Mouse (Mus musculus): ENCODE results near the gene B4galt4. TPM values are rescaled to one million over a fixed set of nuclear protein-coding genes. Genes with fewer than 3 reads are reported as not detected.

The B4galt4 gene
- polyA plus RNA-seq, 1 experiment: 2.1 TPM

GRCm38 (mm10) chr16:38756572-38756971 is 14.5 kb downstream of the B4galt4 start:
- Histone ChIP-seq H3K4me1 (replicated peaks; ENCODE audit: control insufficient read depth, insufficient read depth, low read length) (peaks cover 14% of the 10 kb centered on the region), H3K27me3 (ENCODE audit: control insufficient read depth, insufficient read depth, low read length) (no peaks in the 10 kb centered on the region), H3K4me3 (ENCODE audit: control insufficient read depth, insufficient read depth, low read length) (no peak overlapping the region), H3K27ac (ENCODE audit: control insufficient read depth, insufficient read depth, low read length) (no peak overlapping the region), H3K36me3 (ENCODE audit: control insufficient read depth, insufficient read depth, low read length) (no peaks in the 10 kb centered on the region)
- DNase-seq: no peak
- WGBS: 48% methylated on average over 4 of the region's 4 CpGs
- TF ChIP-seq POLR2A (IDR thresholded peaks at IDR 0.05; ENCODE audit: control insufficient read depth, extremely low read depth, insufficient read depth, low read length, poor library complexity) (no peak), CTCF (IDR thresholded peaks at IDR 0.05; ENCODE audit: borderline replicate concordance, control insufficient read depth, extremely low read depth, insufficient read depth, low read length, poor library complexity) (no peak)

GRCm38 (mm10) chr16:38757626-38758025 is 15.6 kb downstream of the B4galt4 start:
- Histone ChIP-seq H3K4me1 (replicated peaks; ENCODE audit: control insufficient read depth, insufficient read depth, low read length) (peaks cover 14% of the 10 kb centered on the region), H3K4me3 (ENCODE audit: control insufficient read depth, insufficient read depth, low read length) (no peak overlapping the region), H3K27me3 (ENCODE audit: control insufficient read depth, insufficient read depth, low read length) (no peaks in the 10 kb centered on the region), H3K36me3 (ENCODE audit: control insufficient read depth, insufficient read depth, low read length) (no peaks in the 10 kb centered on the region), H3K27ac (ENCODE audit: control insufficient read depth, insufficient read depth, low read length) (no peak overlapping the region)
- DNase-seq: no peak
- WGBS: 98% methylated on average over 19 of the region's 19 CpGs
- no peak for TF ChIP-seq POLR2A (IDR thresholded peaks at IDR 0.05; ENCODE audit: control insufficient read depth, extremely low read depth, insufficient read depth, low read length, poor library complexity)
- TF ChIP-seq CTCF (IDR thresholded peaks at IDR 0.05; ENCODE audit: borderline replicate concordance, control insufficient read depth, extremely low read depth, insufficient read depth, low read length, poor library complexity): no peak

GRCm38 (mm10) chr16:38758104-38758861 is 16.2 kb downstream of the B4galt4 start:
- WGBS: 66% methylated on average over 12 of the region's 12 CpGs
- Histone ChIP-seq H3K27me3 (ENCODE audit: control insufficient read depth, insufficient read depth, low read length) (no peaks in the 10 kb centered on the region), H3K36me3 (ENCODE audit: control insufficient read depth, insufficient read depth, low read length) (no peaks in the 10 kb centered on the region), H3K4me1 (replicated peaks; ENCODE audit: control insufficient read depth, insufficient read depth, low read length) (peaks cover 14% of the 10 kb centered on the region), H3K27ac (ENCODE audit: control insufficient read depth, insufficient read depth, low read length) (no peak overlapping the region), H3K4me3 (ENCODE audit: control insufficient read depth, insufficient read depth, low read length) (no peak overlapping the region)
- DNase-seq: no peak
- TF ChIP-seq POLR2A (IDR thresholded peaks at IDR 0.05; ENCODE audit: control insufficient read depth, extremely low read depth, insufficient read depth, low read length, poor library complexity): no peak
- TF ChIP-seq CTCF (IDR thresholded peaks at IDR 0.05; ENCODE audit: borderline replicate concordance, control insufficient read depth, extremely low read depth, insufficient read depth, low read length, poor library complexity): no peak

- H3K27me3 ChIP-seq (ENCODE audit: control insufficient read depth, insufficient read depth, low read length): no peaks in the 10 kb centered on the region
- no peaks in the 10 kb centered on the region for H3K36me3 ChIP-seq (ENCODE audit: control insufficient read depth, insufficient read depth, low read length)
- TF ChIP-seq CTCF (IDR thresholded peaks at IDR 0.05; ENCODE audit: borderline replicate concordance, control insufficient read depth, extremely low read depth, insufficient read depth, low read length, poor library complexity) (no peak), POLR2A (IDR thresholded peaks at IDR 0.05; ENCODE audit: control insufficient read depth, extremely low read depth, insufficient read depth, low read length, poor library complexity) (no peak)
- peak overlapping the region; percentile 49; the same call in 1 of the 2 replicates for H3K27ac ChIP-seq (ENCODE audit: control insufficient read depth, insufficient read depth, low read length)
- DNase-seq: no peak
- peaks cover 10% of the 10 kb centered on the region for H3K4me1 ChIP-seq (replicated peaks; ENCODE audit: control insufficient read depth, insufficient read depth, low read length)
- H3K4me3 ChIP-seq (ENCODE audit: control insufficient read depth, insufficient read depth, low read length): no peak overlapping the region
- WGBS: 80% methylated on average over 5 of the region's 5 CpGs
Observed at GRCm38 (mm10) chr16:38760239-38760638, 18.2 kb downstream of the B4galt4 start.

GRCm38 (mm10) chr16:38760834-38761375 is 18.8 kb downstream of the B4galt4 start:
- no peak for DNase-seq
- peaks cover 10% of the 10 kb centered on the region for H3K4me1 ChIP-seq (replicated peaks; ENCODE audit: control insufficient read depth, insufficient read depth, low read length)
- no peak for TF ChIP-seq CTCF (IDR thresholded peaks at IDR 0.05; ENCODE audit: borderline replicate concordance, control insufficient read depth, extremely low read depth, insufficient read depth, low read length, poor library complexity)
- no peak for TF ChIP-seq POLR2A (IDR thresholded peaks at IDR 0.05; ENCODE audit: control insufficient read depth, extremely low read depth, insufficient read depth, low read length, poor library complexity)
- 8% methylated on average over 6 of the region's 6 CpGs for WGBS
- H3K4me3 ChIP-seq (ENCODE audit: control insufficient read depth, insufficient read depth, low read length): no peak overlapping the region
- no peak overlapping the region for H3K27ac ChIP-seq (ENCODE audit: control insufficient read depth, insufficient read depth, low read length)
- no peaks in the 10 kb centered on the region for H3K27me3 ChIP-seq (ENCODE audit: control insufficient read depth, insufficient read depth, low read length)
- H3K36me3 ChIP-seq (ENCODE audit: control insufficient read depth, insufficient read depth, low read length): no peaks in the 10 kb centered on the region

GRCm38 (mm10) chr16:38761972-38762371 is 19.9 kb downstream of the B4galt4 start:
- Histone ChIP-seq H3K27ac (ENCODE audit: control insufficient read depth, insufficient read depth, low read length) (no peak overlapping the region), H3K36me3 (ENCODE audit: control insufficient read depth, insufficient read depth, low read length) (no peaks in the 10 kb centered on the region), H3K27me3 (ENCODE audit: control insufficient read depth, insufficient read depth, low read length) (no peaks in the 10 kb centered on the region), H3K4me1 (replicated peaks; ENCODE audit: control insufficient read depth, insufficient read depth, low read length) (peaks cover 10% of the 10 kb centered on the region), H3K4me3 (ENCODE audit: control insufficient read depth, insufficient read depth, low read length) (no peak overlapping the region)
- TF ChIP-seq POLR2A (IDR thresholded peaks at IDR 0.05; ENCODE audit: control insufficient read depth, extremely low read depth, insufficient read depth, low read length, poor library complexity): no peak
- TF ChIP-seq CTCF (IDR thresholded peaks at IDR 0.05; ENCODE audit: borderline replicate concordance, control insufficient read depth, extremely low read depth, insufficient read depth, low read length, poor library complexity): no peak
- 92% methylated on average over 5 of the region's 5 CpGs for WGBS
- no peak for DNase-seq

Data from thymus, adult 2 months (tissue).